Mouse (Mus musculus) bone marrow, adult 2 months (tissue): ENCODE results near the gene Olfr504.

ENCODE experiments used
- CTCF ChIP-seq: fragments of 200-500 bp; IDR thresholded peaks from 2 replicates; pipeline ENCODE4 v1.5.1; 2011; ENCODE audit warnings: low read length, control low read depth; ENCODE audit not compliant: control insufficient read depth, insufficient read depth
- POLR2A ChIP-seq: fragments of 200-500 bp; IDR thresholded peaks from 2 replicates; pipeline ENCODE4 v1.6.1; 2011; ENCODE audit warnings: low read depth, mild to moderate bottlenecking, control low read depth, low read length, borderline replicate concordance; ENCODE audit not compliant: control insufficient read depth

- TF ChIP-seq POLR2A (no peak), CTCF (no peak)
Measured at GRCm38 (mm10) chr7:108614110-108614509, 48.5 kb upstream of the Olfr504 start.
